Mouse (Mus musculus) lung, embryonic 16.5 days (tissue): ENCODE results near the gene Cep70. TPM values are rescaled to one million over a fixed set of nuclear protein-coding genes. Genes with fewer than 3 reads are reported as not detected.

ENCODE experiments used
- ATAC-seq: fragments of 200-750 bp; cut with Nextera tagmentation; 2 replicates; pipeline ENCODE4 v1.8.0; 2017; ENCODE audit warnings: low read depth, mild to moderate bottlenecking, moderate library complexity
- H3K27ac ChIP-seq: fragments of 300-500 bp; sonication (generic); 2 replicates; pipeline ENCODE4 v1.5.1; 2014; ENCODE audit warnings: mild to moderate bottlenecking, control low read depth, low read length
- H3K27me3 ChIP-seq: fragments of 300-500 bp; sonication (generic); 2 replicates; pipeline ENCODE4 v1.6.1; 2014; ENCODE audit warnings: low read depth, low read length, mixed read lengths; ENCODE audit not compliant: control insufficient read depth, insufficient read depth
- H3K36me3 ChIP-seq: fragments of 300-500 bp; sonication (generic); 2 replicates; pipeline ENCODE4 v1.6.1; 2014; ENCODE audit warnings: low read length; ENCODE audit not compliant: control insufficient read depth, insufficient read depth
- H3K4me1 ChIP-seq: fragments of 300-500 bp; sonication (generic); replicated peaks from 2 replicates; pipeline ENCODE4 v1.6.1; 2014; ENCODE audit warnings: low read length, mixed read lengths; ENCODE audit not compliant: control insufficient read depth, insufficient read depth
- H3K4me2 ChIP-seq: fragments of 300-500 bp; sonication (generic); 2 replicates; pipeline ENCODE4 v1.6.1; 2014; ENCODE audit warnings: low read depth, low read length, control low read depth
- H3K4me3 ChIP-seq: fragments of 300-500 bp; sonication (generic); 2 replicates; pipeline ENCODE4 v1.5.1; 2014; ENCODE audit warnings: mild to moderate bottlenecking, low read length, control low read depth
- H3K9ac ChIP-seq: fragments of 300-500 bp; sonication (generic); 2 replicates; pipeline ENCODE4 v1.6.1; 2014; ENCODE audit warnings: low read length, control low read depth
- H3K9me3 ChIP-seq: fragments of 300-500 bp; sonication (generic); 2 replicates; pipeline ENCODE4 v1.6.1; 2016; ENCODE audit warnings: low read length; ENCODE audit not compliant: control insufficient read depth
- WGBS: fragments of 180-500 bp; shearing (Covaris S2); extraction: QIAGEN DNeasy Blood & Tissue Kit; methylation state at CpG from one replicate; pipeline ENCODE4 v1.1.7; 2014; 5-methylcytosine and 5-hydroxymethylcytosine counted together
- polyA plus RNA-seq: library from polyadenylated mRNA; unstranded; fragments of >200 nt; fragmentation: Nextera tagmentation; extraction: Ambion mirVana; gene quantifications from 2 replicates; pipeline ENCODE4 v1.2.1, GENCODE M21; 2015

The Cep70 gene
- polyA plus RNA-seq, 1 experiment from 2014 or later = 34.4 TPM

DNA sequence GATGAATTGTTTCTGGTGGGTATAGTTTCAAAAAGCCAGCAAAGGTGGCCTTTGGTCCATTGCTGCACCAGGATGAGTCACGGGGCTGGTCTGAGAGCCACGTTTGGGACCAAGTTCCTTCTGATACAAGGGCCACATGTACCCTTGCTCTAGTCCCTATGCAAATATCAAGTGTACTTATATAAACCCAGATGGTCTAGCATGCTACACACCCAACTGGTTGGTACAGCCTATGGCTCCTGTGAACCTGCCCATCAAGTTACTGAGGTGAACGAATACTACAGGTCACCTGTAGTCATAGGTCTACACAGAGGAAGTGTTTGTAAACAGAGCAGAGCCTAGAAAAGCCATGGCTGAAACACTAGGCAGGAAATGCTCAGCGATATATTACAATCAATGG lies 93.4 kb downstream of the Cep70 start:
- Histone ChIP-seq H3K4me2 (no peak overlapping the region), H3K4me1 (no peaks in the 10 kb centered on the region), H3K36me3 (no peaks in the 10 kb centered on the region), H3K4me3 (no peak overlapping the region), H3K9ac (no peak overlapping the region), H3K27ac (no peak overlapping the region), H3K27me3 (no peaks in the 10 kb centered on the region), H3K9me3 (no peaks in the 10 kb centered on the region)
- 73% methylated on average over 4 of the region's 4 CpGs for WGBS
- ATAC-seq = no peak

DNA sequence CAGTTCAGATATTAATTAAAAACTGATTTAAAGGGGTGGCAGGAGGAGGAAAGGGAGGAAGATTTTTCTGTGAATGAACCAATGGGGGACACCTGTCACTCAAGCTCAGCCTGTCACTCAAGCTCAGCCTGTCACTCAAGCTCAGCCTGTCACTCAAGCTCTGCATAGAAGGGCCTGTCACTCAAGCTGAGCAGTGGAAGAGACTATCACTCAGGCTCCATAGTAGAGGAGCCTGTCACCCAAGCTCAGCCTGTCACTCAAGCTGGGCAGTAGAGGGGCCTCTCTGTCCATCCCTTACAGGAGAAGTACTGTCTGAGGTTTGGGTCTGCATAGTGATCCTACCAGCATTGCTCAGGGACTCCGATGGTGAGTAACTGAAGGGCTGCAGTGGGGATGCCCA lies 95.1 kb downstream of the Cep70 start:
- H3K27ac ChIP-seq = no peak overlapping the region
- H3K27me3 ChIP-seq = no peaks in the 10 kb centered on the region
- H3K4me3 ChIP-seq = no peak overlapping the region
- H3K4me1 ChIP-seq = no peaks in the 10 kb centered on the region
- WGBS = 80% methylated on average over 1 of the region's 1 CpGs
- no peaks in the 10 kb centered on the region for H3K9me3 ChIP-seq
- H3K9ac ChIP-seq = no peak overlapping the region
- no peak overlapping the region for H3K4me2 ChIP-seq
- no peak for ATAC-seq
- H3K36me3 ChIP-seq = no peaks in the 10 kb centered on the region

DNA sequence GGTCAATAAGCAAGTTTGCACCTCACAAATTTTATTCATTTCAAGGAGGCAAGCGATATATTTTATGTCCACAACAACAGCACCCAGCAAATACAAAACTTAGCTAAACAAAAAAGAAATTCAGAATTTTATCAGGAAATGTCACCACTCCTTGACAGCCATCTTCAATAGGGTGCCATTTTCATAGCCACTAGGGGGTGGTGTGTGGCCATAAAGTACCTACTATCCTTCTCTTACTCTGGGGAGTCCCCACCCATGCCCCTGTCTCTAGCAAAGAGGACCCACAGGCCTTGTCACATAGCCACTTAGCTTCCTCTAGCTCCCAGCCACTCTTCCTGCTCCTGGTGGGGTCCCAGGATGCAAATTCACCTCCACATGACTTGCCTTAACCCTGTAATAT lies 96.0 kb downstream of the Cep70 start:
- Histone ChIP-seq H3K27me3 (no peaks in the 10 kb centered on the region), H3K9me3 (no peaks in the 10 kb centered on the region), H3K4me1 (no peaks in the 10 kb centered on the region), H3K9ac (no peak overlapping the region), H3K36me3 (no peaks in the 10 kb centered on the region), H3K4me3 (no peak overlapping the region), H3K27ac (no peak overlapping the region), H3K4me2 (no peak overlapping the region)
- 79% methylated on average over 1 of the region's 1 CpGs for WGBS
- no peak for ATAC-seq

DNA sequence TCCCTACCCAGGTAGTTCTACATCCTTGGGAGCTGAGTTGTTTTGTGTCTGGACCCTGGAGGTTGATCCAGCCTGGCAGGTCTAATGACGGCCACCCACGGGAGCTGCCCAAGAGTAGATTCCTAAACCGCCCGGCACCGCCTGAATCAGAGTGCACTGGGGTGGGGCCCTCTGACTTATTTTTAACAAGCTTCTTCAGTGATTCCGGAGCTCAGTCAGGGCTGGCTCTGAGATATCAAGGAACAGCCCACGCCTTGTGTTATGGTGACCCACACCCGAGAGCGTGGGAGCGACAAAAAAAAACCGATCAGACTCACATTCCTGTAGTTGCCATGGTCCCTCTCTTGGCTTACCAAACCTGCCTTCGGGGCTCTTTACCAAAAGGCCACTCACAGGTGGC lies 97.0 kb downstream of the Cep70 start:
- ATAC-seq = no peak
- Histone ChIP-seq H3K27me3 (no peaks in the 10 kb centered on the region), H3K4me3 (no peak overlapping the region), H3K4me2 (no peak overlapping the region), H3K9me3 (no peaks in the 10 kb centered on the region), H3K9ac (no peak overlapping the region), H3K4me1 (no peaks in the 10 kb centered on the region), H3K27ac (no peak overlapping the region), H3K36me3 (no peaks in the 10 kb centered on the region)
- WGBS = 69% methylated on average over 12 of the region's 12 CpGs

DNA sequence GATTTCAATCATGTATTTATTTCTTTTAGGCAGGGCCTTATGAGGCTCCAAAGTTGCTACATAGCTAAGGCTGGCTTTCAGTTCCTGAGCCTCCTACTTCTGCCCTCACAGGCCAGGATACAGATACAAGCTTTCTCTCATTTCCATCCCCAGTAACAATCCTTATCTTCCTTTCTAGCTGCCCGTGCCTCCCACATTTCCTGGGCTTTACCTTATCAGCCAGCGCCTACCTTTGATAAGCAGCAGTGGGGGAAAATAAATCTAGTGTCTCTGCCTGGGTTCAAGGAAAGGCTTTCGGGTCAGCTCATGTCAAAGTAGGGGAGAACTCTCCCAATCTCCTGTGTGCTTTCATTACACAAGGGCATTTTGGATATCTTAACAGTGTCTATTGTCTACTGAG lies 98.4 kb downstream of the Cep70 start:
- Histone ChIP-seq H3K27ac (no peak overlapping the region), H3K4me3 (no peak overlapping the region), H3K4me1 (no peaks in the 10 kb centered on the region), H3K4me2 (no peak overlapping the region), H3K36me3 (no peaks in the 10 kb centered on the region), H3K9me3 (no peaks in the 10 kb centered on the region), H3K27me3 (no peaks in the 10 kb centered on the region), H3K9ac (no peak overlapping the region)
- 15% methylated on average over 3 of the region's 3 CpGs for WGBS
- no peak for ATAC-seq

DNA sequence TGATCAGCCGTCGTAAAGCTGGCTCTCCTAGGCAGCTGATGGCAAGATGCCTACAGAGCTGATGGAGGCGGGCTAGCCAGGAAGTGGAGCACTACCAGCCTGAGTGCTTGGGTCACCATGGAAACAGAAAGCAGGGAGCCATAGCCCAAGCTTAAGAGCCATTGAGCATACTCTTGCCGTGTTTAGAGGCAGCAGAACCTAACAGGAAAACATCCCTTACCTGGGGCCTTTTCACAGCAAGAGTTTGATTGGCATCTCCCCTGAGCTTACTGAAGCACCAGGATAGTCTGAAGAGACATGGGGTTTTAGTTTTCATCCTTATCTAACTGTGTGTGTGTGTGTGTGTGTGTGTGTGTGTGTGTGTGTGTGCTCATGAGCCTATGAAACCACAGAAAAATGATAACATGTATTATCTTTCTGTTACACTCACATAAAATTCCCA lies 102.2 kb downstream of the Cep70 start:
- Histone ChIP-seq H3K4me2 (no peak overlapping the region), H3K4me3 (no peak overlapping the region), H3K27ac (no peak overlapping the region), H3K4me1 (no peaks in the 10 kb centered on the region), H3K27me3 (no peaks in the 10 kb centered on the region), H3K9me3 (no peaks in the 10 kb centered on the region), H3K9ac (no peak overlapping the region), H3K36me3 (no peaks in the 10 kb centered on the region)
- 28% methylated on average over 4 of the region's 4 CpGs for WGBS
- ATAC-seq = peak; percentile 61; the same call in 1 of the 2 replicates

Other genes with a start within 250 kb of the Cep70 start
- gene Gm1123, start 207.7 kb upstream of the Cep70 start, polyA plus RNA-seq = 0.14 TPM in 1 of 2 replicates, not detected in the other
- gene Pik3cb, start 102.7 kb upstream of the Cep70 start, polyA plus RNA-seq = 1.3 and 1.6 TPM in 2 replicates
- not detected in 2 replicates for gene Faiml, start 6.1 kb upstream of the Cep70 start, polyA plus RNA-seq
- 0.65 and 0.70 TPM in 2 replicates for gene Esyt3, start 115.2 kb downstream of the Cep70 start, polyA plus RNA-seq
- 12.3 and 15.2 TPM in 2 replicates for gene Mras, start 194.0 kb downstream of the Cep70 start, polyA plus RNA-seq
- gene Nme9, start 208.1 kb downstream of the Cep70 start, polyA plus RNA-seq = 6.2 and 11.3 TPM in 2 replicates